Mouse (Mus musculus): Measurements from ENCODE around the gene Bdkrb2.

DNA sequence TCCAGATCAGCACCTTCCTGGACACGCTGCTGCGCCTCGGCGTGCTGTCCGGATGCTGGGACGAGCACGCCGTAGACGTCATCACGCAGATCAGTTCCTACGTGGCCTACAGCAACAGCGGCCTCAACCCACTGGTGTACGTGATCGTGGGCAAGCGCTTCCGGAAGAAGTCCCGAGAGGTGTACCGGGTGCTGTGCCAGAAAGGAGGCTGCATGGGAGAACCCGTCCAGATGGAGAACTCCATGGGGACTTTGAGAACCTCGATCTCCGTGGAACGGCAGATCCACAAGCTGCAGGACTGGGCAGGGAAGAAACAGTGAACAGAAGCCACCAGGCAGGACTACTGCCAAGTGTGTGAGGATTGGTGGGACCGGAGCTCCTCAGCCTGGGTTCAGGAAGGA lies 29.3 kb downstream of the Bdkrb2 start:
- TF ChIP-seq GATA1 (IDR thresholded peaks at IDR 0.05; ENCODE audit: borderline replicate concordance, low read length) (no peak), CTCF (IDR thresholded peaks at IDR 0.05; ENCODE audit: low read depth, low read length) (no peak), POLR2AphosphoS5 (IDR thresholded peaks at IDR 0.05; ENCODE audit: insufficient replicate concordance, low read depth, low read length) (no peak), TAL1 (conservative IDR thresholded peaks at IDR 0.05; ENCODE audit: low read depth, low read length) (no peak)
